In genomic region chr8:48417714-48418113, GRCm38 (mm10) we compare ENCODE assay signal across 19 mouse cellular contexts.
A peak's percentile ranks its signal among the peaks of the same experiment; 100 is the strongest.
DNase-seq lines count a peak whose midpoint lies in the region; ATAC-seq lines count a peak whose summit lies in the region.
"Had no signal": no experiment of that assay in that cellular context is flagged by ENCODE, and none has a peak within 500 bp of the region (broad histone marks: within the 10 kb centered on the region; RNA-seq: fewer than 3 reads in every experiment).

No protein-coding gene starts in this region.

- H3K4me1 ChIP-seq in midbrain, embryonic 12.5 days, result no peaks in the 10 kb centered on the region; the same call in 1 of the 2 replicates
- H3K4me1 ChIP-seq in midbrain, embryonic 16.5 days (ENCODE audit: control insufficient read depth, insufficient read depth, low read length), result no peaks in the 10 kb centered on the region
- H3K4me1 ChIP-seq: liver, embryonic 12.5 days; lung, embryonic 15.5 days had no signal

- intact Hi-C loops in left cerebral cortex, postnatal 25 days (cut with DNase I), result no loop called here

- no peak overlapping the region for H3K27ac ChIP-seq in midbrain, embryonic 12.5 days (replicated peaks)
- no peak overlapping the region for H3K27ac ChIP-seq in midbrain, embryonic 16.5 days (ENCODE audit: low read length)
- H3K27ac ChIP-seq: embryonic facial prominence, embryonic 13.5 days; forebrain, embryonic 10.5 days; gastrocnemius, adult 2 months; liver, embryonic 12.5 days; lung, embryonic 15.5 days had no signal

- H3K4me3 ChIP-seq in midbrain, embryonic 12.5 days, result no peak overlapping the region
- no peak overlapping the region for H3K4me3 ChIP-seq in midbrain, embryonic 16.5 days (ENCODE audit: low read depth, low read length)
- H3K4me3 ChIP-seq: embryonic facial prominence, embryonic 13.5 days; forebrain, embryonic 10.5 days; gastrocnemius, adult 2 months; liver, embryonic 12.5 days; lung, embryonic 15.5 days had no signal

- 0 out of 2 replicates have a peak, but pooled peaks have one; percentile 49 for ATAC-seq in midbrain, embryonic 12.5 days (ENCODE audit: low FRiP score, low read depth)
- no peak for ATAC-seq in midbrain, embryonic 16.5 days
- ATAC-seq: intestine, embryonic 16.5 days; liver, embryonic 12.5 days had no signal

- H3K9me3 ChIP-seq in midbrain, embryonic 12.5 days, result no peaks in the 10 kb centered on the region
- H3K9me3 ChIP-seq in midbrain, embryonic 16.5 days (replicated peaks; ENCODE audit: control insufficient read depth, low read length, poor library complexity, severe bottlenecking), result no peaks in the 10 kb centered on the region
- H3K9me3 ChIP-seq: embryonic facial prominence, embryonic 13.5 days; forebrain, embryonic 10.5 days; lung, embryonic 15.5 days had no signal

- H3K4me2 ChIP-seq in midbrain, embryonic 12.5 days (replicated peaks), result no peak overlapping the region
- no peak overlapping the region for H3K4me2 ChIP-seq in midbrain, embryonic 16.5 days (ENCODE audit: low read length)
- H3K4me2 ChIP-seq: embryonic facial prominence, embryonic 13.5 days; liver, embryonic 12.5 days; lung, embryonic 15.5 days had no signal

- DNase-seq in embryo, embryonic 10 days (ENCODE audit: low spot score), result peak; percentile 55
- no peak for DNase-seq in embryo, embryonic 9.5 days (ENCODE audit: extremely low spot score)
- peak; percentile 61 for DNase-seq in mesoderm, embryonic 11.5 days (ENCODE audit: low read depth, low spot score)
- peak; percentile 70 for DNase-seq in retina, postnatal 1 day
- no peak for DNase-seq in left cerebral cortex, postnatal 25 days (ENCODE audit: low spot score in 2 of 2)
- DNase-seq in right cerebral cortex, adult 2 months (ENCODE audit: low spot score in 2 of 2), result no peak
- DNase-seq: adrenal gland, postnatal 14 days; cerebellum, adult 9-10 months; gastrocnemius, adult 2 months; heart, postnatal 36 days; kidney, postnatal 10 days; thymus, postnatal 25 days had no signal

- H3K36me3 ChIP-seq in midbrain, embryonic 12.5 days, result peaks cover 17% of the 10 kb centered on the region; the same call in 1 of the 2 replicates
- H3K36me3 ChIP-seq in midbrain, embryonic 16.5 days (ENCODE audit: control insufficient read depth, insufficient read depth, low read length), result no peaks in the 10 kb centered on the region
- H3K36me3 ChIP-seq: lung, embryonic 15.5 days had no signal

- H3K27me3 ChIP-seq in midbrain, embryonic 12.5 days, result no peaks in the 10 kb centered on the region
- H3K27me3 ChIP-seq in midbrain, embryonic 16.5 days (ENCODE audit: control insufficient read depth, insufficient read depth, low read depth, low read length), result no peaks in the 10 kb centered on the region
- H3K27me3 ChIP-seq: embryonic facial prominence, embryonic 13.5 days; liver, embryonic 12.5 days; lung, embryonic 15.5 days had no signal

- no peak overlapping the region for H3K9ac ChIP-seq in midbrain, embryonic 12.5 days (replicated peaks)
- H3K9ac ChIP-seq in midbrain, embryonic 16.5 days (ENCODE audit: low read depth, low read length), result no peak overlapping the region
- H3K9ac ChIP-seq: embryonic facial prominence, embryonic 13.5 days; liver, embryonic 12.5 days; lung, embryonic 15.5 days had no signal

- WGBS in midbrain, embryonic 12.5 days, result 59% methylated on average over 11 of the region's 11 CpGs
- WGBS in midbrain, embryonic 16.5 days, result 45% methylated on average over 11 of the region's 11 CpGs

Comparison
In these comparisons a context has a peak if more than half of its experiments do, and no peak if none do; other contexts are left out.
1. DNase-seq: peak in embryo, embryonic 10 days (single experiment), mesoderm, embryonic 11.5 days (single experiment) and retina, postnatal 1 day (single experiment); none in embryo, embryonic 9.5 days (single experiment), left cerebral cortex, postnatal 25 days (0 of 2) and right cerebral cortex, adult 2 months (0 of 2).